Mouse (Mus musculus): ENCODE measurements at regions not wholly inside any gene's neighbourhood (a gene's known extent, or its start where the extent isn't known, plus 50 kb on each side); places are given as distances from the start of the nearest gene placed in this dataset.

GRCm38 (mm10) chr7:64076764-64077360 lies 76.8 kb upstream of the Trpm1 start:
- TF ChIP-seq CTCF (IDR thresholded peaks at IDR 0.05; ENCODE audit: control insufficient read depth, insufficient read depth, low read length) (no peak; the same call in 1 of the 2 replicates), POLR2A (IDR thresholded peaks at IDR 0.05; ENCODE audit: borderline replicate concordance, control insufficient read depth, low read depth, low read length) (no peak)

Measured in bone marrow, adult 2 months (tissue).